ENCODE assay signal across 21 mouse cellular contexts in the genomic region with DNA sequence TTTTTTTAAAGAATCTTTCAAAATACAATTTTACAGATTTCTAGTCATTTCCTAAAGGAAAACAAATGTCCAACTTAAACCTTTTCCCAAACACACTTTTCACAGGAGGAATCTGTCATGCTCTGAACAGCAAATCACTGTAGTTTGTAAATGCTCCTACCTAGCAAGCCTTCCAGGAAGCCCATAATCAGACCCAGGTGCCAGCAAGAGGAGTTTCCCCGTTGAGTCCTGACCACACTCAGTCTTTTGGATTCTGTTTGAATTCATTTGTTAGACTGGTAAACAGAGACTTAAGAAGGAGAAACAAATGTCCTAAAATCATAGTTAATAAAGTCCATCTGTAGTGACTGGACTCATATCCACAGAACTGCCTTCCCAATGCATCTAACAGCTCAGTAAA. TPM values are rescaled to one million over a fixed set of nuclear protein-coding genes. Genes with fewer than 3 reads are reported as not detected.
DNase-seq lines count a peak whose midpoint lies in the region; ATAC-seq and TF ChIP-seq lines count a peak whose summit lies in the region.
"Had no signal": no experiment of that assay in that cellular context is flagged by ENCODE, and none has a peak within 500 bp of the region (broad histone marks: within the 10 kb centered on the region; RNA-seq: fewer than 3 reads in every experiment).

No protein-coding gene starts in this region.

- no peak for ATAC-seq in hindbrain, embryonic 13.5 days (ENCODE audit: low FRiP score)
- no peak for ATAC-seq in embryonic facial prominence, embryonic 12.5 days (ENCODE audit: insufficient number of reproducible peaks, insufficient read depth, low FRiP score, low TSS enrichment)
- no peak for ATAC-seq in kidney, embryonic 16.5 days (ENCODE audit: low FRiP score, low TSS enrichment)
- ATAC-seq: forebrain, embryonic 13.5 days; intestine, embryonic 16.5 days; Patski had no signal

- WGBS in hindbrain, embryonic 10.5 days: 67% methylated on average over 1 of the region's 1 CpGs
- 90% methylated on average over 1 of the region's 1 CpGs for WGBS in hindbrain, embryonic 13.5 days
- 32% methylated on average over 1 of the region's 1 CpGs for WGBS in embryonic facial prominence, embryonic 12.5 days
- WGBS in limb, embryonic 10.5 days: 16% methylated on average over 1 of the region's 1 CpGs
- 67% methylated on average over 1 of the region's 1 CpGs for WGBS in kidney, embryonic 16.5 days
- WGBS in lung, adult 2 months: 38% methylated on average over 1 of the region's 1 CpGs

- TF ChIP-seq POLR2A in lung, adult 2 months (IDR thresholded peaks at IDR 0.05; ENCODE audit: borderline replicate concordance, extremely low read depth, low read depth, low read length): no peak

- DNase-seq in hindbrain, embryonic 10.5 days (ENCODE audit: low spot score): peak; percentile 22
- DNase-seq in limb, embryonic 10.5 days (ENCODE audit: low spot score): peak; percentile 70
- peak; percentile 37 for DNase-seq in mesoderm, embryonic 11.5 days (ENCODE audit: low read depth, low spot score)
- no peak for DNase-seq in lung, adult 2 months
- DNase-seq in adrenal gland, postnatal 4 days (ENCODE audit: low spot score in 2 of 2): no peak
- DNase-seq: adrenal gland, postnatal 25 days; cerebellum, adult 2 months; cerebellum, postnatal 10 days; gastrocnemius, postnatal 36 days; heart, postnatal 10 days; heart, postnatal 4 days had no signal

- H3K9ac ChIP-seq in hindbrain, embryonic 13.5 days: no peak overlapping the region
- H3K9ac ChIP-seq in embryonic facial prominence, embryonic 12.5 days: no peak overlapping the region
- H3K9ac ChIP-seq in kidney, embryonic 16.5 days (replicated peaks; ENCODE audit: low read length): no peak overlapping the region
- H3K9ac ChIP-seq: embryonic facial prominence, embryonic 13.5 days; forebrain, embryonic 13.5 days; hindbrain, embryonic 14.5 days had no signal

- H3K9me3 ChIP-seq in hindbrain, embryonic 10.5 days: no peaks in the 10 kb centered on the region
- H3K9me3 ChIP-seq in hindbrain, embryonic 13.5 days: no peaks in the 10 kb centered on the region
- no peaks in the 10 kb centered on the region for H3K9me3 ChIP-seq in embryonic facial prominence, embryonic 12.5 days
- H3K9me3 ChIP-seq in limb, embryonic 10.5 days (replicated peaks): no peaks in the 10 kb centered on the region
- H3K9me3 ChIP-seq in kidney, embryonic 16.5 days (ENCODE audit: low read length): no peaks in the 10 kb centered on the region
- H3K9me3 ChIP-seq: embryonic facial prominence, embryonic 13.5 days; forebrain, embryonic 13.5 days; heart, embryonic 10.5 days had no signal

- H3K36me3 ChIP-seq in hindbrain, embryonic 10.5 days: no peaks in the 10 kb centered on the region
- H3K36me3 ChIP-seq in hindbrain, embryonic 13.5 days: no peaks in the 10 kb centered on the region
- no peaks in the 10 kb centered on the region for H3K36me3 ChIP-seq in embryonic facial prominence, embryonic 12.5 days
- H3K36me3 ChIP-seq in limb, embryonic 10.5 days: no peaks in the 10 kb centered on the region
- H3K36me3 ChIP-seq in kidney, embryonic 16.5 days (ENCODE audit: insufficient read depth, low read length): 0 out of 2 replicates have a peak, but pooled peaks cover 3% of the 10 kb centered on the region
- H3K36me3 ChIP-seq: embryonic facial prominence, embryonic 13.5 days; heart, embryonic 10.5 days had no signal

- H3K27me3 ChIP-seq in hindbrain, embryonic 10.5 days (ENCODE audit: insufficient read depth, poor library complexity, severe bottlenecking): no peaks in the 10 kb centered on the region
- H3K27me3 ChIP-seq in hindbrain, embryonic 13.5 days: no peaks in the 10 kb centered on the region
- no peaks in the 10 kb centered on the region for H3K27me3 ChIP-seq in embryonic facial prominence, embryonic 12.5 days
- H3K27me3 ChIP-seq in limb, embryonic 10.5 days (ENCODE audit: low read depth, poor library complexity, severe bottlenecking): no peaks in the 10 kb centered on the region
- no peaks in the 10 kb centered on the region for H3K27me3 ChIP-seq in kidney, embryonic 16.5 days (ENCODE audit: insufficient read depth, low read length)
- H3K27me3 ChIP-seq: embryonic facial prominence, embryonic 13.5 days; forebrain, embryonic 13.5 days had no signal

- H3K27ac ChIP-seq in hindbrain, embryonic 10.5 days: no peak overlapping the region
- H3K27ac ChIP-seq in hindbrain, embryonic 13.5 days: no peak overlapping the region
- H3K27ac ChIP-seq in embryonic facial prominence, embryonic 12.5 days: peak overlapping the region; percentile 50; the same call in 1 of the 2 replicates
- peak overlapping the region; percentile 72 for H3K27ac ChIP-seq in limb, embryonic 10.5 days
- no peak overlapping the region for H3K27ac ChIP-seq in kidney, embryonic 16.5 days (ENCODE audit: low read length)
- H3K27ac ChIP-seq: embryonic facial prominence, embryonic 13.5 days; forebrain, embryonic 13.5 days; heart, embryonic 10.5 days; hindbrain, embryonic 14.5 days had no signal

- H3K4me2 ChIP-seq in hindbrain, embryonic 13.5 days: no peak overlapping the region
- H3K4me2 ChIP-seq in embryonic facial prominence, embryonic 12.5 days (replicated peaks): no peak overlapping the region
- H3K4me2 ChIP-seq in kidney, embryonic 16.5 days (replicated peaks; ENCODE audit: low read depth, low read length): no peak overlapping the region
- H3K4me2 ChIP-seq: embryonic facial prominence, embryonic 13.5 days; forebrain, embryonic 13.5 days; hindbrain, embryonic 14.5 days had no signal

- TF ChIP-seq CTCF in lung, adult 2 months (IDR thresholded peaks at IDR 0.05; ENCODE audit: insufficient read depth, low read length): no peak

- no peak overlapping the region for H3K4me3 ChIP-seq in hindbrain, embryonic 10.5 days
- H3K4me3 ChIP-seq in hindbrain, embryonic 13.5 days: no peak overlapping the region
- H3K4me3 ChIP-seq in embryonic facial prominence, embryonic 12.5 days: no peak overlapping the region
- no peak overlapping the region for H3K4me3 ChIP-seq in limb, embryonic 10.5 days
- no peak overlapping the region for H3K4me3 ChIP-seq in kidney, embryonic 16.5 days (ENCODE audit: low read length)
- H3K4me3 ChIP-seq in lung, adult 2 months (replicated peaks; ENCODE audit: extremely low read depth, low read depth, low read length): no peak overlapping the region
- H3K4me3 ChIP-seq: embryonic facial prominence, embryonic 13.5 days; forebrain, embryonic 13.5 days; heart, embryonic 10.5 days had no signal

- no peaks in the 10 kb centered on the region for H3K4me1 ChIP-seq in hindbrain, embryonic 10.5 days (replicated peaks)
- peaks cover 1% of the 10 kb centered on the region; the same call in 1 of the 2 replicates for H3K4me1 ChIP-seq in hindbrain, embryonic 13.5 days (replicated peaks)
- H3K4me1 ChIP-seq in embryonic facial prominence, embryonic 12.5 days: peaks cover 10% of the 10 kb centered on the region; the same call in 1 of the 2 replicates
- H3K4me1 ChIP-seq in limb, embryonic 10.5 days: peaks cover 19% of the 10 kb centered on the region
- H3K4me1 ChIP-seq in kidney, embryonic 16.5 days (ENCODE audit: insufficient read depth, low read length): no peaks in the 10 kb centered on the region
- H3K4me1 ChIP-seq in lung, adult 2 months (ENCODE audit: control insufficient read depth, insufficient read depth, low read length): no peaks in the 10 kb centered on the region
- H3K4me1 ChIP-seq: forebrain, embryonic 13.5 days; heart, embryonic 10.5 days had no signal

RNA-seq across cellular contexts. Expression of gene Cttnbp2, which starts 40.1 kb away (rescaled TPM):
- 16.2 and 16.8 TPM in 2 replicates for polyA plus RNA-seq in hindbrain, embryonic 10.5 days (2016; fragmentation: Nextera tagmentation; extraction: Ambion mirVana)
- polyA plus RNA-seq in hindbrain, embryonic 13.5 days (2015; fragmentation: Nextera tagmentation; extraction: Ambion mirVana): 44.6 and 50.9 TPM in 2 replicates
- polyA plus RNA-seq in embryonic facial prominence, embryonic 12.5 days (2016; fragmentation: Nextera tagmentation; extraction: Ambion mirVana): 19.1 and 20.7 TPM in 2 replicates
- 16.0 and 20.2 TPM in 2 replicates for polyA plus RNA-seq in limb, embryonic 10.5 days (2016; fragmentation: Nextera tagmentation; extraction: Ambion mirVana)
- 19.3 and 21.2 TPM in 2 replicates for polyA plus RNA-seq in kidney, embryonic 16.5 days (2015; fragmentation: Nextera tagmentation; extraction: Ambion mirVana)
- polyA plus RNA-seq in lung, adult 2 months (2012; rRNA removed): 3.3 and 5.1 TPM in 2 replicates
- total RNA-seq in adrenal gland, postnatal 4 days (2021): 10 to 100 TPM; 65.0 to 74.0 TPM
- polyA plus RNA-seq: C2C12 had no signal

Comparison
In these comparisons a context has a peak if more than half of its experiments do, and no peak if none do; other contexts are left out.
1. DNase-seq: peak in hindbrain, embryonic 10.5 days (single experiment), limb, embryonic 10.5 days (single experiment) and mesoderm, embryonic 11.5 days (single experiment); none in lung, adult 2 months (single experiment) and adrenal gland, postnatal 4 days (0 of 2).
2. H3K27ac ChIP-seq: peak in embryonic facial prominence, embryonic 12.5 days (single experiment) and limb, embryonic 10.5 days (single experiment); none in hindbrain, embryonic 10.5 days (single experiment), hindbrain, embryonic 13.5 days (single experiment) and kidney, embryonic 16.5 days (single experiment).